Mouse (Mus musculus) embryonic facial prominence, embryonic 14.5 days (tissue): ENCODE results near the gene Nxn. TPM values are rescaled to one million over a fixed set of nuclear protein-coding genes. Genes with fewer than 3 reads are reported as not detected.

Experiments
- ATAC-seq: fragments of 200-750 bp; cut with Nextera tagmentation; 2 replicates; pipeline ENCODE4 v1.8.0; 2017; ENCODE audit warnings: low read depth, moderate number of reproducible peaks, moderate TSS enrichment
- DNase-seq: peaks from one replicate; pipeline ENCODE4 v3.0.0-alpha.2; 2015; ENCODE audit warnings: low spot score
- H3K27ac ChIP-seq: fragments of 300-500 bp; sonication (generic); replicated peaks from 2 replicates; pipeline ENCODE4 v1.5.1; 2014; ENCODE audit warnings: low read depth, mild to moderate bottlenecking, low read length, moderate library complexity
- H3K27me3 ChIP-seq: fragments of 300-500 bp; sonication (generic); replicated peaks from 2 replicates; pipeline ENCODE4 v1.6.1; 2014; ENCODE audit warnings: low read length; ENCODE audit not compliant: control insufficient read depth, insufficient read depth
- H3K36me3 ChIP-seq: fragments of 300-500 bp; sonication (generic); 2 replicates; pipeline ENCODE4 v1.6.1; 2014; ENCODE audit warnings: low read length, mixed read lengths; ENCODE audit not compliant: control insufficient read depth, insufficient read depth
- H3K4me1 ChIP-seq: fragments of 300-500 bp; sonication (generic); 2 replicates; pipeline ENCODE4 v1.6.1; 2014; ENCODE audit warnings: antibody characterized with exemption, low read length; ENCODE audit not compliant: control insufficient read depth, insufficient read depth
- H3K4me2 ChIP-seq: fragments of 300-500 bp; sonication (generic); 2 replicates; pipeline ENCODE4 v1.6.1; 2014; ENCODE audit warnings: low read depth, mild to moderate bottlenecking, low read length, moderate library complexity, mixed read lengths
- H3K4me3 ChIP-seq: fragments of 300-500 bp; sonication (generic); 2 replicates; pipeline ENCODE4 v1.5.1; 2014; ENCODE audit warnings: low read depth, mild to moderate bottlenecking, low read length
- H3K9ac ChIP-seq: fragments of 300-500 bp; sonication (generic); 2 replicates; pipeline ENCODE4 v1.6.1; 2014; ENCODE audit warnings: low read depth, mild to moderate bottlenecking, low read length, moderate library complexity, mixed read lengths
- H3K9me3 ChIP-seq: fragments of 300-500 bp; sonication (generic); 2 replicates; pipeline ENCODE4 v1.6.1; 2016; ENCODE audit warnings: low read length; ENCODE audit not compliant: control insufficient read depth
- WGBS: fragments of 180-500 bp; shearing (Covaris S2); extraction: QIAGEN DNeasy Blood & Tissue Kit; methylation state at CpG from one replicate; pipeline ENCODE4 v1.1.7; 2014; 5-methylcytosine and 5-hydroxymethylcytosine counted together
- polyA plus RNA-seq: library from polyadenylated mRNA; unstranded; fragments of >200 nt; fragmentation: Nextera tagmentation; extraction: Ambion mirVana; gene quantifications from 2 replicates; pipeline ENCODE4 v1.2.1, GENCODE M21; 2014

Nxn gene
- polyA plus RNA-seq, 1 experiment from 2014 or later: 63.8 TPM

DNA sequence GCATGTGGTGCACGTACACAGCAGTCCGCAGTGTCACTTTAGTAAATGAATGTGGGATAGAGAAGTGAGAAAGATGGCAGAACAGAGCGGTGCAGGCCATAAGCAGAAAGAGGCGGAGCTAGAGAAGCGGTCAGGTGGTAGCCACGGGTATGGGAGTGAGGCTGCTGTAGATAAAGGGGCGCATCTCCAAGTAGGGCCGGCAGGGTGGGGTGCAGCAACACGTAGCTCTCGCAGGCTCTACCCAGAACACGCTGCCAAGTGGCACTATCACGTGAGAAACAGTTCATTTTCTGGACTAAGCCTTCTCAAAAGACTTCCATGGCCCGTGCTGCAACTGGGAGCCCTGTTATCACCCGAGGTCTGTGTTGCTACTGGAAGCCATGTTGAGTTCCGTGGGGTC lies 32.2 kb downstream of the Nxn start:
- DNase-seq: no peak
- H3K36me3 ChIP-seq: peaks cover 15% of the 10 kb centered on the region; the same call in 1 of the 2 replicates
- H3K4me3 ChIP-seq: no peak overlapping the region
- H3K27me3 ChIP-seq: no peaks in the 10 kb centered on the region
- no peak overlapping the region for H3K4me2 ChIP-seq
- peaks cover 23% of the 10 kb centered on the region for H3K4me1 ChIP-seq
- WGBS: 86% methylated on average over 15 of the region's 15 CpGs
- H3K27ac ChIP-seq: no peak overlapping the region
- H3K9ac ChIP-seq: no peak overlapping the region
- no peak for ATAC-seq
- no peaks in the 10 kb centered on the region for H3K9me3 ChIP-seq

- H3K27me3 ChIP-seq: no peaks in the 10 kb centered on the region
- H3K4me2 ChIP-seq: no peak overlapping the region
- 0 out of 2 replicates have a peak overlapping the region, but pooled peaks have one; percentile 8 for H3K9ac ChIP-seq
- H3K27ac ChIP-seq: peak overlapping the region; percentile 55
- ATAC-seq (no peak), DNase-seq (no peak)
- no peaks in the 10 kb centered on the region for H3K9me3 ChIP-seq
- H3K4me3 ChIP-seq: no peak overlapping the region
- peaks cover 15% of the 10 kb centered on the region; the same call in 1 of the 2 replicates for H3K36me3 ChIP-seq
- 76% methylated on average over 5 of the region's 5 CpGs for WGBS
- H3K4me1 ChIP-seq: peaks cover 26% of the 10 kb centered on the region
Observed at GRCm38 (mm10) chr11:76364038-76364437, 34.9 kb downstream of the Nxn start.

GRCm38 (mm10) chr11:76363636-76364035 lies 35.3 kb downstream of the Nxn start:
- H3K4me1 ChIP-seq: peaks cover 30% of the 10 kb centered on the region
- H3K27ac ChIP-seq: peak overlapping the region; percentile 55
- peaks cover 15% of the 10 kb centered on the region; the same call in 1 of the 2 replicates for H3K36me3 ChIP-seq
- H3K9ac ChIP-seq: 0 out of 2 replicates have a peak overlapping the region, but pooled peaks have one; percentile 34
- DNase-seq: no peak
- no peaks in the 10 kb centered on the region for H3K9me3 ChIP-seq
- WGBS: 27% methylated on average over 9 of the region's 9 CpGs
- no peak overlapping the region for H3K4me3 ChIP-seq
- no peaks in the 10 kb centered on the region for H3K27me3 ChIP-seq
- ATAC-seq: 0 out of 2 replicates have a peak, but pooled peaks have one; percentile 38
- no peak overlapping the region for H3K4me2 ChIP-seq

DNA sequence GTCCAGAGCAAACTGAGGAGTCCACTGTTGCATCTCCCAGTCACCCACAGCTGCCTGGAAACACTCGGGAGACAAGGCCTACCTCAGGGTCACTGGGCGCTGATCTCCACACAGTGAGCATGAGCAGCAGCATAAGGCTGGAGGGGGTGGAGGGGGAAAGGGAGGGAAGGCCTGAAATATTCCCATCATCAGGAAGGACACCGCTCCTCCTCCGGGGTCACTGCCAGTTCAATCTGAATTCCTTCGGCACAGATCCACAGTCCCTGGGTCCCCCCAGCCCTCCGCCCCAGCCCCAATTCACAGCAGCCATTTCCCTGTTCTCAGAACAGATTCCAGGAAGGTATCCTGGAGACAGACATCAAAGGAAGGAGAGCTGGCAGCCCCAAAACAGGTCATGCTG lies 35.8 kb downstream of the Nxn start:
- no peak for DNase-seq
- peak overlapping the region; percentile 55; the same call in 1 of the 2 replicates for H3K27ac ChIP-seq
- H3K4me3 ChIP-seq: no peak overlapping the region
- H3K4me1 ChIP-seq: peaks cover 35% of the 10 kb centered on the region
- H3K27me3 ChIP-seq: no peaks in the 10 kb centered on the region
- no peaks in the 10 kb centered on the region for H3K9me3 ChIP-seq
- H3K9ac ChIP-seq: 0 out of 2 replicates have a peak overlapping the region, but pooled peaks have one; percentile 34
- H3K4me2 ChIP-seq: no peak overlapping the region
- H3K36me3 ChIP-seq: peaks cover 15% of the 10 kb centered on the region; the same call in 1 of the 2 replicates
- WGBS: 29% methylated on average over 6 of the region's 6 CpGs
- no peak for ATAC-seq

DNA sequence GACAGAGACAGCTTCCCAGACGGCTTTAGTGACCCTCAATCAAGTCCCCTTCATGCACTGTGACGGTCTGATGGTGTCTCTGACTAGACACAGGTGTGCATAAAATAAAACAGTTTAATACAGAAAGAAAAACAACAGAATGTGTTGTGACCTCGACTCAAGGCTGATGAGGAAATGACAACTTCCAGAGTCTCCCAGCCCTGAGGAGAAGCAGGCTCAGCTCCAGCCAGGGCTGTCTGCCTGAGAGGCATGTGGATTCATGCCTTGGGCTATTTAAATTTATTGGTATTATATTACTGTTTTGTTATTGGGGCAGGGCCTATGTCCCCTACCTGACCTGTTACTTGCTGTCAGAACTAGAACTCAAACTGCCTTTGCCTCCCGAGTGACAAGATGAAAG lies 37.5 kb downstream of the Nxn start:
- Histone ChIP-seq H3K36me3 (peaks cover 10% of the 10 kb centered on the region; the same call in 1 of the 2 replicates), H3K9me3 (no peaks in the 10 kb centered on the region), H3K9ac (no peak overlapping the region), H3K27ac (no peak overlapping the region), H3K4me1 (peaks cover 36% of the 10 kb centered on the region), H3K4me3 (no peak overlapping the region), H3K27me3 (no peaks in the 10 kb centered on the region), H3K4me2 (no peak overlapping the region)
- no peak for ATAC-seq
- WGBS: 43% methylated on average over 4 of the region's 4 CpGs
- DNase-seq: no peak

DNA sequence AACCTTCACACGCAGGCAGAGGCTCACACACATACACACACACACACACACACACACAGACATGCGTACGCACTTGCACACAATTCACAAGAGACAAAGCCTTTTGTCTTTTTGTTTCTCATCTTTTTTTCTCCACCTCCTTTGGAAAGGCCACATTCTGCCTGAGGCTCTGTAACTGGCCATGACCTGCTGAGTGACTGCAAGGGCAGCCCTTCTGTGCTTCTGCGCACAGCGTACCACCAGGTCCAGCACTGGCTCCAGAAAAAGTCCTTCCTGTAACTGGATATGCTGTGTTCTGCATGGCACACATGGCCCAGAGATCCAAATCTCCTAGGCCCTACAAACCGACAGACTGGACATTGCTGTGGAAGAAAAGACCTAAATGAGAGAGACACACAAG lies 38.7 kb downstream of the Nxn start:
- Histone ChIP-seq H3K27ac (no peak overlapping the region), H3K4me2 (no peak overlapping the region), H3K4me1 (peaks cover 45% of the 10 kb centered on the region), H3K9me3 (no peaks in the 10 kb centered on the region), H3K4me3 (no peak overlapping the region), H3K9ac (no peak overlapping the region), H3K36me3 (0 out of 2 replicates have a peak, but pooled peaks cover 7% of the 10 kb centered on the region), H3K27me3 (no peaks in the 10 kb centered on the region)
- WGBS: 65% methylated on average over 6 of the region's 6 CpGs
- ATAC-seq: no peak
- no peak for DNase-seq

DNA sequence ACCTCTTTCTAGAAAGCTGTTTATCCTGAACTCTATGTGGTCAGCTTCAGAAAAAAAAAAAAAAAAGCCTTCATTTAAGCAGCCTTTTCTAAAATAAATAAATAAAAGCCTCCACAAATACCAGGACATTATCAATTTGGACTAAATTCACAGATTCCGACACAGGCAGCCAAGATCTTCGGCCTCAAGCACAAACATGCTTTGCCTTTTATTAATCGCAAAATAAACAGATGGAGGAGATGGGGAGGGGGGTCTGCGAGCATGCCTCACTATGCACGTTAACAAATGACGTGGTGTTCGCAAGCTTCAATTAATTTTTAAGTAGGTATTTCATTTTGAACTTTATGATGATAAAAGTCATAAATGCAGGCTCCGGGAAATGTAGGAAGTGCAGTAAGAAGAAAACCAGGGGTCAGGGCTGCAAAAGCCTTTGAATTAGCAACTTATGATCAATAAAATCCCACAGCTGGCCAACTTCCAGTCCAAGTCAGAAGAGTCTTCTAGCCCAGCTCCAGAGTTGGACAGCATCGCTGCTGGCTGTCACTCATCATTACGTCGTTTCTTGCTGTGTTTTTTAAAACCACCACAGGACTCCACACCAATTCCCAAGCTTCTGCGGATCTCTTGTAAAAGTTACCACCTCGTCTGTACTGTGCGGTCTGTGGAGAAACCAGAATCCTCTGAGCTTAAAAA lies 40.2 kb downstream of the Nxn start:
- Histone ChIP-seq H3K9ac (0 out of 2 replicates have a peak overlapping the region, but pooled peaks have one; percentile 16), H3K27me3 (no peaks in the 10 kb centered on the region), H3K9me3 (no peaks in the 10 kb centered on the region), H3K4me1 (peaks cover 47% of the 10 kb centered on the region), H3K36me3 (no peaks in the 10 kb centered on the region), H3K4me2 (no peak overlapping the region), H3K4me3 (no peak overlapping the region), H3K27ac (no peak overlapping the region)
- DNase-seq (peak; percentile 86), ATAC-seq (peak; percentile 17; the same call in 1 of the 2 replicates)
- WGBS: 42% methylated on average over 14 of the region's 14 CpGs

GRCm38 (mm10) chr11:76357464-76357863 lies 41.5 kb downstream of the Nxn start:
- Histone ChIP-seq H3K9ac (no peak overlapping the region), H3K4me2 (no peak overlapping the region), H3K4me3 (no peak overlapping the region), H3K36me3 (no peaks in the 10 kb centered on the region), H3K4me1 (peaks cover 49% of the 10 kb centered on the region), H3K27me3 (no peaks in the 10 kb centered on the region), H3K27ac (no peak overlapping the region), H3K9me3 (no peaks in the 10 kb centered on the region)
- no peak for DNase-seq
- WGBS: 68% methylated on average over 12 of the region's 12 CpGs
- ATAC-seq: no peak

- no peak overlapping the region for H3K4me2 ChIP-seq
- DNase-seq: no peak
- no peak overlapping the region for H3K4me3 ChIP-seq
- H3K27ac ChIP-seq: no peak overlapping the region
- H3K36me3 ChIP-seq: no peaks in the 10 kb centered on the region
- 65% methylated on average over 11 of the region's 11 CpGs for WGBS
- no peaks in the 10 kb centered on the region for H3K9me3 ChIP-seq
- no peak for ATAC-seq
- H3K9ac ChIP-seq: no peak overlapping the region
- no peaks in the 10 kb centered on the region for H3K27me3 ChIP-seq
- H3K4me1 ChIP-seq: peaks cover 59% of the 10 kb centered on the region
Observed at GRCm38 (mm10) chr11:76356091-76356490, 42.8 kb downstream of the Nxn start.
